Mouse (Mus musculus) forebrain, embryonic 12.5 days (tissue): Measurements from ENCODE around the gene Hey2. TPM values are rescaled to one million over a fixed set of nuclear protein-coding genes. Genes with fewer than 3 reads are reported as not detected.

Experiments
- ATAC-seq: fragments of 200-750 bp; cut with Nextera tagmentation; 2 replicates; pipeline ENCODE4 v1.8.0; 2017; ENCODE audit warnings: moderate TSS enrichment; ENCODE audit not compliant: low FRiP score
- H3K27ac ChIP-seq: fragments of 300-500 bp; sonication (generic); 2 replicates; pipeline ENCODE4 v1.5.1; 2016; ENCODE audit warnings: mild to moderate bottlenecking
- H3K27me3 ChIP-seq: fragments of 300-500 bp; sonication (generic); 2 replicates; pipeline ENCODE4 v1.6.1; 2016; ENCODE audit warnings: mild to moderate bottlenecking
- H3K36me3 ChIP-seq: fragments of 300-500 bp; sonication (generic); replicated peaks from 2 replicates; pipeline ENCODE4 v1.6.1; 2016; ENCODE audit warnings: mild to moderate bottlenecking
- H3K4me1 ChIP-seq: fragments of 300-500 bp; sonication (generic); 2 replicates; pipeline ENCODE4 v1.6.1; 2016
- H3K4me2 ChIP-seq: fragments of 300-500 bp; sonication (generic); 2 replicates; pipeline ENCODE4 v1.6.1; 2016; ENCODE audit warnings: mild to moderate bottlenecking, moderate library complexity
- H3K4me3 ChIP-seq: fragments of 300-500 bp; sonication (generic); replicated peaks from 2 replicates; pipeline ENCODE4 v1.5.1; 2016; ENCODE audit warnings: mild to moderate bottlenecking
- H3K9ac ChIP-seq: fragments of 300-500 bp; sonication (generic); 2 replicates; pipeline ENCODE4 v1.6.1; 2016; ENCODE audit warnings: mild to moderate bottlenecking
- H3K9me3 ChIP-seq: fragments of 300-500 bp; sonication (generic); 2 replicates; pipeline ENCODE4 v1.6.1; 2016
- WGBS: fragments of 180-500 bp; shearing (Covaris S2); methylation state at CpG from one replicate; pipeline ENCODE4 v1.1.7; 2016; 5-methylcytosine and 5-hydroxymethylcytosine counted together
- polyA plus RNA-seq: library from polyadenylated mRNA; unstranded; fragments of >200 nt; fragmentation: Nextera tagmentation; extraction: Ambion mirVana; gene quantifications from 2 replicates; pipeline ENCODE4 v1.2.1, GENCODE M21; 2016

Gene Hey2
- polyA plus RNA-seq = 5.3 and 5.6 TPM in 2 replicates

DNA sequence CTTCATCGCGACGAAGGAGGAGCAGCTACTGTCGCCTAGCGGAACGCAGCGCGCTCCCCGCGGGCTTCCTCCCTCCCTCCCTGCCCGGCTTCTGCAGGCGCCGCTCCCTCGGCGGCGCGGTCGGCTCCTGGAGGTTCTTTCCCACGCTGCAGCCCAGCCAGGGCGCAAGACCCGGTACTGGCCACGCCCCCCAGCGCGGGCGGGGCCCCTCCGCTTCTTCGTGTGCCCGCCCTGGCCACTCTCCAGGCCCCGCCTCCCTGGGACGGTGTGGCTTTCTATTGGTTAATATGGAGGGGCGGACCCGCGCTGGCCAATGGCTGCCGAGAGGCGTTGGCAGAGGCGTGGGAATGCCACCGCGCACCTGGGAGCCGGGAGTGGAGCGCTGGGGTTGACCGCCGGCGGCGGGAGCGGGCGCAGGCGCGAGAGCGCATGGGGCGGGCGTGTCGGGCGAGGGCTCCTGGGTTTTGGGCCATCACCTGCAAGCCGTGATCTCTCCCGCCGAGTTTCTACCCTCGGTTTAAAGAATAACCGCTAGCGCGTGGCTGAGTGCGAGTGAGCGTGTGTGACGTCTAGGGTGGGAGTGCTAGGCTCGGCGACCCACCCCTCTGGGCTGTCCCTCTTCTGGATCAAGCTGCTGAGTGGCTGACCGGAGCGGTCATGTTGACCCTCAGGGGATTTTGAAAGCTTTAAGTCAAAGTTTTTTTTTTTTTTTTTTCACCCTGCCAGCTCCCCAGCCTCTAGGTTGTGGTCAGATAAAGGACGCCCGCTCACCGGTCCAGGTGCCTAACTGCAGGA is at the start of gene Hey2:
Gene Hey2, minus strand, starts transcription at position 159 of the 795 bp plus-strand sequence.
- ATAC-seq = peak; percentile 99
- under 1% methylated on average over 69 of the region's 70 CpGs for WGBS
- H3K9ac ChIP-seq = peak within 1 kb of the TSS; percentile 50
- peaks cover 18% of the 10 kb centered on the region for H3K4me1 ChIP-seq
- H3K4me3 ChIP-seq = peak within 1 kb of the TSS; percentile 61
- 0 out of 2 replicates have a peak within 1 kb of the TSS, but pooled peaks have one; percentile 6 for H3K27ac ChIP-seq
- no peaks in the 10 kb centered on the region for H3K9me3 ChIP-seq
- peak within 1 kb of the TSS; percentile 84 for H3K4me2 ChIP-seq
- H3K36me3 ChIP-seq = no peaks in the 10 kb centered on the region
- peaks cover 59% of the 10 kb centered on the region for H3K27me3 ChIP-seq

DNA sequence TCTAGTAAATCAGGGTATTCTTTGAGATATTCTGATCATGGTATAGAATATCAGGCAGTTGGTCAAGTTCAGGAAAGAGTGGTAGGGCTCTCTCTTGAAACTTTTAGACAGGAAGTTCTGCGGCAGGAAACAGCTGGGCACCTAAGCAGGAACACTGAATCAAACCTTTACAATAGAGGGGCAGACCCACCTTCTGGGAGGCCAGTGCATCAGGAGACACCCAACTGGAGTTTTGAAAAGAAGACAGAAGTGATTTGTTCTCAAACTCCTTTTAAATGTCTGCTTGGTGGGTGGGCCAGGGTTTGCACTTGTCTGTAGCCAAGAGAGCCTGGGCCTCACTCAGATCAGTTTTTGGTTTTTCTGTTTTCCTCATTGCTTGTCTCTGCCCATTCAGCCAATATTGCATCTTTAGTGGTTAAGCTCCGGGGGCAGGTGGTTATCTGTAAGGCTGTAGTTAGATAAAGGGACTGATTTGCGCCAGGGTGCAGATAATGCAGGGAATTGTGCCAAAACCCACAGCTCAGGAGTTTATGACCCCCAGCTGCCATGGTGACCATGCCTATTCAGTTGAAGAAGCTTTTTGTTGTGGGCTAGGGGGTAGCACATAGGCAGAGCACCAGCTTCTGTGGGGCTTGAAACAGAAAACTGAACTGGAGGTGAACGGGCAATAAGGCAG is 40.6 kb upstream of the Hey2 start:
- Histone ChIP-seq H3K36me3 (no peaks in the 10 kb centered on the region), H3K4me2 (no peak overlapping the region), H3K4me1 (peaks cover 6% of the 10 kb centered on the region), H3K4me3 (no peak overlapping the region), H3K9me3 (no peaks in the 10 kb centered on the region), H3K27ac (no peak overlapping the region), H3K27me3 (no peaks in the 10 kb centered on the region), H3K9ac (no peak overlapping the region)
- ATAC-seq = no peak
- WGBS = 45% methylated on average over 4 of the region's 4 CpGs

DNA sequence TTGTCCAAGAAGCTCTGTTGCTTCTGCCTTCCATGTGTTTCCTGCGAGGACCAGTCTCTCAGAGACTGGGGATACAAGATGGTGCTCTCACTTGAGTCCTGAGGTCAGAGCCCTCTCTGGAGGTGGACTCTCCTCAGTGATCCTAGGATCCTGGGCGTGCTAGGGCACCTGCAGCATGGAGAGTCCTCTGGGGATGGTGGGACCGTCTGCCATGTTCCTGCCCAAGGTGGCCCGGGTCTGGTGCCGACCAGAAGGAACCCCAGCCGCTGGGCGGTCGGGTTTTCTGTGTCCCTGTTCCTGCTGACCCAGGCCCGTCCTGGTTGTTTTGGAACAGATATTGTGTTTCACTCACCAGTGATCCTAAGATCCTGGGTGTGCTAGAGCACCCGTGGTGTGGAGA is 38.5 kb upstream of the Hey2 start:
- Histone ChIP-seq H3K9ac (no peak overlapping the region), H3K9me3 (no peaks in the 10 kb centered on the region), H3K4me1 (peaks cover 6% of the 10 kb centered on the region), H3K27ac (no peak overlapping the region), H3K4me2 (no peak overlapping the region), H3K27me3 (no peaks in the 10 kb centered on the region), H3K4me3 (no peak overlapping the region), H3K36me3 (no peaks in the 10 kb centered on the region)
- WGBS = 94% methylated on average over 10 of the region's 10 CpGs
- no peak for ATAC-seq

DNA sequence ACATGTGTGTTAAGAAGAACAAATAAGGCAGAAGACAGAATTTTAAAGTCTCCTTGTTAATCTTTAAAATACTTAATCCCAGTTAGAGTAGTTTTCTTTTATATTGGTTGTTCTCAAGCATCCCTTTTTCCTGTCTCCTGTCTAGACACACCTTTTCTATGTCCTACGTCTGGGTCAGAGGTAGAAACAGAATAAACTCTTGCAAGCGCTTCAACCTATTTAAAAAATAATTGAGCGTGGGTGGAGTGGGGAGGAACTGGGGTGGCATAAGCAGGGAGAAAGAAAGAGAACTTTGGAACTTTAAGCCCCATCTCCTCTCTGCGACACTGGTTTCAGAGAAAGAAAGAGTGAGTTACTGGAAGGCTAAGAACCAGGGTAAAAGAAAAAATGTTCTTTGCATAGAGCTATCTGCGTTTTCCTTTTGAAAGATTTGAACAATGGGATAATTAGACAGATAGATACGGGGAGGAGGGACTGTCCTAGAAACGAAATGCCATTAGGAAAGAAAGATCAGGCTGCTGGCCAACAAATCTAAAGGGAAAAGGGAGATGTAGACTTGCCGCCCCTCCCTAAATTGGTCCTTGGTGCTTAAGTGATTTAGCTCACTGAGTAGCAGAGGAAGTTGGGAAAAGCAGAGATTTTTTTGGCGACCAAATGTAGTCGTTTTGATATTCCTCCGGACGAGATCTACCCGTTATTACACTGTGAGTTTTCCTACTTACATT is 2.7 kb upstream of the Hey2 start:
- peaks cover 59% of the 10 kb centered on the region for H3K27me3 ChIP-seq
- no peak overlapping the region for H3K27ac ChIP-seq
- no peaks in the 10 kb centered on the region for H3K9me3 ChIP-seq
- H3K4me3 ChIP-seq = no peak overlapping the region
- 6% methylated on average over 13 of the region's 13 CpGs for WGBS
- peaks cover 18% of the 10 kb centered on the region for H3K4me1 ChIP-seq
- no peaks in the 10 kb centered on the region for H3K36me3 ChIP-seq
- ATAC-seq = no peak
- no peak overlapping the region for H3K4me2 ChIP-seq
- H3K9ac ChIP-seq = no peak overlapping the region

DNA sequence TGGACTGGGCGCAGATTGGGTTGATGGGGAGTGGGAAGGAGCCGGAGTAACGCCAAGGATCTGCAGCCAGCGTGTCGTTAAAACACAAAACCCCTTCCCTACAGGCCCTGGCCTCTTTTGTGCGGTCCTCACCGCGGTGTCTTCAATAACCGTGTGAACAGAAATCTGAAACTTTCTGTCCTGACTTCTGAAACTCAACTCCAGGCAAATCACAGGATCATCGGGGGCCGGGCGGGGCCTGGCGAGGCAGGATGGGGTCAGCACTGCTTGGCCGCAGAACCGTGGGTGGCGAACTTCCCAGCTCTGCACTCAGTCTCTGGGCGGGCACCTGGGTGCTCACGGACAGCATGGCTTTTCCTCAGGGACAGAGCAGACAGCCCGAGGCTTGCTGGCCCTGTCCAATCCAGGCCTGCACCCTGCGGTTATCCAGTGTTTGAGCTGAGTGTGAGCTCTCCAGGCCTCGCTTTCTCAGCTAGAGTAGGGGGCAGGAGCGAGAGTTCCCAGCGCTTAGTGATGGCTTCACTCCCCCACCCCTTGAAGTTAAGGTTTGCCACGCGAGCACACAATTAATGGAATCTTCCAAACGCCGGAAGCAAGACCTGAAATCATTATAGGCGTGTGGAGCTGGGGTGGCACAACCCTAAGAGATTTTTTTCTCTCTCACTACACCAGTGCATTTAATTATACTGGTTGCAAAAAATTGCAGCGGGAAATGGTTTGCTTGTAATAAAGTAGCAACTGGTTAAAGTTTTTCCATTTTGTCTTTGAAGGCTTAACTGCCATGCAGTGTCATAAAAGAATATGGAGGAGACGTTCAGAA is 1.8 kb upstream of the Hey2 start:
- Histone ChIP-seq H3K9ac (peak overlapping the region; percentile 30; the same call in 1 of the 2 replicates), H3K36me3 (no peaks in the 10 kb centered on the region), H3K9me3 (no peaks in the 10 kb centered on the region), H3K27ac (peak overlapping the region; percentile 6; the same call in 1 of the 2 replicates), H3K27me3 (peaks cover 59% of the 10 kb centered on the region), H3K4me3 (peak overlapping the region; percentile 61), H3K4me2 (peak overlapping the region; percentile 84), H3K4me1 (peaks cover 18% of the 10 kb centered on the region)
- under 1% methylated on average over 30 of the region's 30 CpGs for WGBS
- no peak for ATAC-seq

DNA sequence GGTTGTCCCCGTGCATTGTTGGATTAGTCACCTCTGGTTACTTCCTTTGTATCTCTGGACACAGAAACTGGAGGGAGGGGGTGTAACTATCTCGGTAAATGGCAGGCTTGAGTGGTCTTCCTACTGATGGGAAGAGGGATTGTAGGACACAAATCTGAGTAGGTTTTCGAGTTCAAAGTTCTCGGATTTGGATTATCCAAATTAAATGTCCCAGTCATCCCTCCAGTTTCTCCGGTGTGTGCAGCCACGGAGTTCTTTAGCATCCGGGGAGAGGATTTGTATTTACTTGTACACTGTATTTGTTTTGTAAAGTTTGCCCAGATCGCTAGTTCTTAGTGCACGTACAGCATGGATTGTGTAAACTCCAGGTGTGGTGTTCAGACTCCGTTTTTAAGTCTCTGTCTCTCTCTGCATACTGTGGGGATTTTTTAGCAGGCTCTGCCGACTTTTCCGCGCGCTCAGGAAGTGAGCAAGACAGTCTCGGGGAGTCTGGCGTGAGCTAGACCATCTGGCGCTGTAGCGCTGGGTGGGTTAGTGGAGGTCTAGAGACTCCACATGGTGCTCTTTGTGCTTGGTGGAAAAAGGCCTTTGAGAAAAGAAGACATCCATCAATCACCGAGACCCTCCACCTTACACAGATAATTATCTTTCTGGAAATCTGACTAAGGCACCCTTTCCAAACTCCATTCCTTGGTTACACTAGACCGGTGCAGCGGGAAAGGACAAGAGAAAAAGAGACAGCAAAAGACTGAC is 1.0 kb upstream of the Hey2 start:
- Histone ChIP-seq H3K9ac (0 out of 2 replicates have a peak overlapping the region, but pooled peaks have one; percentile 30), H3K4me2 (peak overlapping the region; percentile 84), H3K9me3 (no peaks in the 10 kb centered on the region), H3K4me1 (peaks cover 18% of the 10 kb centered on the region), H3K36me3 (no peaks in the 10 kb centered on the region), H3K27me3 (peaks cover 59% of the 10 kb centered on the region), H3K27ac (peak overlapping the region; percentile 6; the same call in 1 of the 2 replicates), H3K4me3 (peak overlapping the region; percentile 61)
- ATAC-seq = no peak
- 1% methylated on average over 21 of the region's 21 CpGs for WGBS

DNA sequence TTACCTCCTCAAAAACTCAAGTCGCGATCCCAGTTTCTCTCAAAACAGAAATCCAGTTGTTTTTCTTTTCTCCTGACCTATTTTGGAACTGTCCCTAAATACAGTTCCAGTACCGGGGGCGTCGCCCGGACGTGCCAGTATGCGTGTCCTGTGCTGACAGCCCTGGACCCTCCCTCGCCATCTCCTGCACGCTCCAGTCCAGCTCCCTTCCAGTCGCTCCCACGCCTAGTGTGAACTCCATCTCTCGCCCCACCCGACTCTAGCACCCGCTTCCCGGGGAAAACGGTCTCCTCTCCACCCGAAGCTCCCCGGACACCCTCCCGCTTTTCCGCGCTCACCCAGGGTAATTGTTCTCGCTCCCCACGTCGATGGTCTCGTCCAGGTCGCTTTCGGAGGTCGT is 373 bp downstream of the Hey2 start:
- peak; percentile 45 for ATAC-seq

DNA sequence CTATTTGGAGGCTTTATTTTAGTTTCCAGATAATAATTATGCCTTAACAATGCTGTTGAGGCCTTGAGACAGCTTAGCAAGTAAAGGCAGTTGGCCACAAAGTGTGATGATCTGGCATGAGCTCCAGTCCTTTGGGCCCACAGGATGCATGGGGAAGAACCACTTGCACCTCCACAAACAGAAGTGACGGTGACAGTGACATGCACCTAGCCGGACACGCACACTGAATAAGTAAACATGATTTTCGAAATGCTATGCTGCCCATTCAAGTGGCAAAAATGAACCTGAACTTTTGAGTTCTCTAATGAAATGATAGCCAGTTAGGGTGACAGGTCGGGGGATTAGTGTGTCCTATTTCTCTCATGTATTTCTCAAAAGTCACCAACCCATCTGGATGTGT is 1.8 kb downstream of the Hey2 start:
- no peak overlapping the region for H3K27ac ChIP-seq
- no peak overlapping the region for H3K4me3 ChIP-seq
- H3K36me3 ChIP-seq = no peaks in the 10 kb centered on the region
- H3K9ac ChIP-seq = no peak overlapping the region
- H3K4me1 ChIP-seq = peaks cover 18% of the 10 kb centered on the region
- H3K27me3 ChIP-seq = peaks cover 47% of the 10 kb centered on the region
- H3K9me3 ChIP-seq = no peaks in the 10 kb centered on the region
- peak overlapping the region; percentile 84 for H3K4me2 ChIP-seq
- 82% methylated on average over 5 of the region's 5 CpGs for WGBS
- no peak for ATAC-seq

More for the DNA sequence above, 373 bp downstream of the Hey2 start:
- Histone ChIP-seq H3K27me3 (peaks cover 59% of the 10 kb centered on the region), H3K27ac (no peak overlapping the region), H3K4me2 (peak overlapping the region; percentile 84), H3K36me3 (no peaks in the 10 kb centered on the region), H3K9me3 (no peaks in the 10 kb centered on the region), H3K9ac (peak overlapping the region; percentile 50), H3K4me3 (peak overlapping the region; percentile 61), H3K4me1 (peaks cover 18% of the 10 kb centered on the region)
- WGBS = under 1% methylated on average over 29 of the region's 29 CpGs

DNA sequence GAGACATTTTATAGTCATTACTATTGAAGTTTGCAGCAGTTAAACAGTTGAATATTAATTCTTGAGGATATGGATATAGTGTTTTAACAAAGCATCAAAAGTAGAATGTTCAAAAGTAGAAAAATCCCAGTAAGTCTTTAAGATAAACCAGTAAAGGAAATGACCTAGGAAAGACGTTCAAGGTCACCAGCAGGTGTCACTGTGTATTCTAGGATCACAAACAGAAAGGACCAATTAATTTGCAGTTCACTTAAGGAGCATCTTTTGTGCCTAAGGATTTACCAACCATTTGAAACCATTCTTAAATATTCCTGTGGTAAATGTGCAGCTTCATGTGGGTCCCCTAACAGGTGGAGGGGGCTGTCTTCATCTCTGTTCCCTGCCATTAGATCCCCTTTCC is 4.4 kb downstream of the Hey2 start:
- ATAC-seq = no peak
- H3K36me3 ChIP-seq = no peaks in the 10 kb centered on the region
- peaks cover 2% of the 10 kb centered on the region; the same call in 1 of the 2 replicates for H3K4me1 ChIP-seq
- H3K4me2 ChIP-seq = no peak overlapping the region
- H3K4me3 ChIP-seq = no peak overlapping the region
- 5% methylated on average over 1 of the region's 1 CpGs for WGBS
- no peak overlapping the region for H3K27ac ChIP-seq
- H3K9ac ChIP-seq = no peak overlapping the region
- peaks cover 24% of the 10 kb centered on the region for H3K27me3 ChIP-seq
- no peaks in the 10 kb centered on the region for H3K9me3 ChIP-seq

DNA sequence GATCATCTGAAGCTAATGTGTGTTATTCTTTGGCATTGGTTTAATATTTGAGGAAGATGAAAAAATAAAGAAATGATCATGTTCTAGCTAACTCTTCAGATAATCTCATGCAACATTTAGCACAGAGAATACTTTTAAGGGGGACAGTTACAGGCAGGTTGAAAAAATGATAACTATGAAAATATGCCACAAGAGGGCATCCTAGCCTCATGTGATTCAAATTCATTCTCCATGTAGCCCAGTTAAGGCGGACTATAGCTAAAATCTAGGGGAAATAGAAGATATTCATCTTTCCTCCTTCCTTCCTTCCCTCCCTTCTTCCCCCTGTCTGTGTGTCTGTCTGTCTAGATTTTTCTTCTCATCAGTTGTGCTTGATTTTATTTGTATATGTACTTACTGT is 17.6 kb downstream of the Hey2 start:
- H3K4me2 ChIP-seq = no peak overlapping the region
- ATAC-seq = peak; percentile 67; the same call in 1 of the 2 replicates
- no peaks in the 10 kb centered on the region for H3K27me3 ChIP-seq
- H3K36me3 ChIP-seq = no peaks in the 10 kb centered on the region
- 19% methylated on average over 1 of the region's 1 CpGs for WGBS
- no peak overlapping the region for H3K4me3 ChIP-seq
- H3K27ac ChIP-seq = no peak overlapping the region
- H3K9me3 ChIP-seq = no peaks in the 10 kb centered on the region
- no peaks in the 10 kb centered on the region for H3K4me1 ChIP-seq
- H3K9ac ChIP-seq = no peak overlapping the region

DNA sequence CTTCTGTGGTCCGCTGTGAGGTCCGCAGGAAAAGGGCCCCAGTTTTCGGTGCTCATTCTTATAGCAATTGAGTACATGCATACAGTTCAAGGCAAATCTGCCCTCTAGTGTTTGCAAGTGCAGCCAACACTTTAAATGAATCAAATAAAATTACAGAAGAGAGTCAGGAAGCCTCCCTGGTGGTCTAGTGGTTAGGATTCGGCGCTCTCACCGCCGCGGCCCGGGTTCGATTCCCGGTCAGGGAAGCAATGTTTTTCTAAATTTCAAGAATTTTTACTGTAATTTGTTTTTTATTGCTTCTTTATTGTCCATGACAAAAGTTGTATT is 31.7 kb downstream of the Hey2 start:
- H3K27ac ChIP-seq = no peak overlapping the region
- ATAC-seq = peak; percentile 95
- H3K9me3 ChIP-seq = no peaks in the 10 kb centered on the region
- H3K27me3 ChIP-seq = no peaks in the 10 kb centered on the region
- H3K9ac ChIP-seq = peak overlapping the region; percentile 33; the same call in 1 of the 2 replicates
- peak overlapping the region; percentile 36 for H3K4me3 ChIP-seq
- 7% methylated on average over 11 of the region's 11 CpGs for WGBS
- H3K36me3 ChIP-seq = no peaks in the 10 kb centered on the region
- no peaks in the 10 kb centered on the region for H3K4me1 ChIP-seq
- peak overlapping the region; percentile 41 for H3K4me2 ChIP-seq
